Mouse (Mus musculus) c-Kit-positive CD71-negative TER-119-negative erythroid progenitor cells, embryonic 14.5 days (primary cell): ENCODE data around the gene Gatb.

Experiments
- DNase-seq: peaks from one replicate; pipeline ENCODE4 v3.0.0-alpha.2; 2013; ENCODE audit warnings: low read depth

Gatb gene

DNA sequence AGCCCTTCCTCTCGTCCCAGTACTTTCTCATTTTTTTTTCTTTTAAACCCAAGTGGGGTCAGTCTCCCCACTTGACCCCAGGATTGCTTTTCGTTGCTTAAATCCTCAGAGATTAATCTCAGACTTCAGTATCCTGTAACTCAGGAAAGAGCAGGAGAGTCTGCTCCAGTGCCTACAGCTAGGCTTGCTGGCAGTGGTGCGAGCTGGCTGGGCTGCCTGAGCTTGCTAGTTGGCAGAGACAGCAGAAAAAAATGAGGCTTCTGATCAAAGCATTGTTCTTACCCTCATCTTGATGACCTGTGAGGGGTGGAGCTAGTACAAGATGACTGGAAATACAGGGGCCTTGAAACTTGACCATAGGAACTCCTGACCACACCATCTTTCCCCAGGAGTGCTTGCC lies 20.5 kb downstream of the Gatb start:
- DNase-seq = no peak

DNA sequence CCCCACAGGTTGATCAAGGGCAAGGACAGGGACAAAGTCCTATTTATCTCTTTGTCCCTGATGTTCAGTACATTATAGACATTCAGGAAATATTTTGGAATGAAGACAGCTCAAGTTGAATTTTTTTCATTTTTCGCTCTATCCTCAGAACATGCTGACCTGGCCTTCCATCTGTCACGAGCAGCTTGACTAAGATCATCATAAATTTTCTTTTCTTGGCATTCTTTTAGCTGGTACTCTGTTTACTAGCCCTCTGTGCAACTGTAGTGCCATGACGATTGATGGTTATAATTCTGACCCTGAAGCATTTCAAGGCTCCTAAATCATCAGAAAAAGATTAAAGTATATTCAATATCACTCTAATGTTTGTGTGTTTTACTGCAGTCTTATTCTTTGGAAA lies 25.6 kb downstream of the Gatb start:
- no peak for DNase-seq

GRCm38 (mm10) chr3:85601841-85602305 lies 28.0 kb downstream of the Gatb start:
- no peak for DNase-seq

DNA sequence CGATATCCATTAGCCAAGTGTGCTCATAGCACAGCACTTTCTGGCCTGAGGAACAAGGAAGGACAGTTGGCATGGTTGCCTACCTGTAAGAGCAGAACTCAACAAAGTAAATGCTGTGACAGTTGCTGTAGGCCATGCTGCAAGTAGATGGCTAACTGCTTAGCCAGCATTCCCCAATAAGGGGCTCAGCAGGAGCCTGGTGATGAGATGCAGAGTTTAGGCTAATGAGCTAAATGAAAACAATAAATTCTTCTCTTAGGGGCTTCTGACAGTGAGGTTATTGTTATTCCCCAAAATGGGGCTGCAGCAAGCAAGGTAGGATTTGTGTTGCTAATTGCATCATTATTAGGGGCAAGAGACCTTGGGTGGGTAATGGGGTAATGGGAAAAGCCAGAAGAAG lies 29.9 kb downstream of the Gatb start:
- no peak for DNase-seq

DNA sequence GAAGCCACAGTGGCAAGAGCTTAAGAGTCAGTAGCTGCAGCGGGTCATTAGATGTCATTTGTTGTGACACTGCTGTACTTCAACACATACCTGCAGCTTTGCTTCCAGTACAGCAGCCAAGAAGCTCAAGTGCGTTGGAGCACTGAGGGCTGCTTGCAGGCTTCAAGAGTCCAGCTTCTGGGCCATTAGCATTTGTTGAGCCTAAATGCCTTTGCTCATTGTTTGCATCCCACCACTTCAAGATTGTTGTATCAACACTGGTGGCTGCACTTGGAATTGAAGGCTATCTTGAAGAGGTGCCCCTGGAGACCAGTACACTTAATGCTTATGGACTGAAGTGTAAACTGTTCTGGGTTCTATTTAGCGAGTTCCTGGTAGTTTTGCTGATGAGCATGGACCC lies 33.0 kb downstream of the Gatb start:
- no peak for DNase-seq

- no peak for DNase-seq
These were observed 33.8 kb downstream of the Gatb start for GRCm38 (mm10) chr3:85607753-85608152.

DNA sequence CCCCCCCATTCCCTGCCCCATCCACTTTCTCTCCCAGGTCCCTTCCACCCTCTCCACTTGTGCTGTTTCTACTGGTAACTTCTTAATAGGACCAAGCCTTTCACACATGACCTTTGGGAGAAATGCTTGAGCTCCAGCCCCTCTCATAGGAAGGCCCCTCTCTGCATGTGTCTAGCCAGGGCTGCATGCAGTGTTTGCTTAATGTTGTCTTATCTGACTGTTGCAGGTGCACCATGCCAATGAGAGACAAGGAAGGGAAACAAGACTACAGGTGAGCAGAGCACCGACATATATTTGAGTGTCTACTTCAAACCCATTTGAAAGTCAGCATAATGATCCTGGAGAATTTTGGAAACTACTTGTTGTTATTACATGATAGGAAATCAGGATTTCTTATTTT lies 42.5 kb downstream of the Gatb start:
- no peak for DNase-seq

DNA sequence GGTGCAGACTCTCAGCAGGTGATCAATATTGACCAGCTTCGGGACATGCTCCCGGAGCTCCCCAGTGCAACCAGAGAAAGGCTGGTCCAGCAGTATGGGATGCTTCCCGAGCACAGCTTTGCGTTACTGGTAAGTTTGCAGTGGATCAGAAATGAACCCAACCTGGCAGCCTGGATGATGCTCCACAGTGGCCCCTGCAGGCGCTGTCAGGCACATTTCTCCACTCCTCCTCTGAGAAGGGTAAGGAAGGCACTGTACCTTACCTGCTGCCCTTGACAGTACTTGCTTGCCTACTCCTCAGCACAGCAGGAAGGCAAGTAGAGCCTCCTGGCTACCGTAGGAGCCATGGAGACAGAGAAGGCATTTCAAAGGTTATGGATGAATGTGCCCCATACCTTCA lies 45.0 kb downstream of the Gatb start:
- DNase-seq = no peak

GRCm38 (mm10) chr3:85619345-85619744 lies 45.4 kb downstream of the Gatb start:
- DNase-seq = no peak

- no peak for DNase-seq
These were observed 45.8 kb downstream of the Gatb start for GRCm38 (mm10) chr3:85619751-85620150.

DNA sequence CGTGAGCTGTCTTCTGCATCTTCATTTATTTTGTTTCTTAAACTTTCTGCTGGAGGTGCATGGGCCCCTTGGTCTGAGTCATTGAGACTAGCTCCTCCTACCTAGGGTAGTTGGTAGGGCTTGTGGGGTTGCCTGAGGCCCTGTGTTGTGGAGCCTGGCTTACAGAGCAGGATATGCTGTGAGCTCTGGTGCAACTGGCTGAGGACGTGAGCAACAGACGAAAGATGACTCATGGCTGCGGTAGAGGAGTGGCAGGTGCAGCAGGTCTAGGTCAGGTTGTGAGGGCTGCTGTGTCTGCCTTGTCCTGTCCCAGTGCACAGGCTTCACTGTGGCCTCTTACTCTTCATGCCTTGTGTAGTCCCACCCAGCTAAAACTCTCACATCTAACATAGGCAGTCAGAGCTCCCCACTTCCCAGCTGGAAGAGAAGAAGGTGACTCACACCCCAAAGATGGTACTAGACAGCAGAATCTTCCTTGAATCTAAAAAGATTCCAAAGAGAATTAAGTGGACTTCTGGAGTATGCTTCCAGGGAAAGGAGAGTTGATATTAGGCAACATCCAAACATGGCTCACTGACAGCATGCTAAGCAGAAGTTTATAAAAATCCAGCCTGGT lies 56.1 kb downstream of the Gatb start:
- no peak for DNase-seq

GRCm38 (mm10) chr3:85633733-85634132 lies 59.8 kb downstream of the Gatb start:
- DNase-seq = no peak

- no peak for DNase-seq
These were observed 60.6 kb downstream of the Gatb start for GRCm38 (mm10) chr3:85634389-85635125.

DNA sequence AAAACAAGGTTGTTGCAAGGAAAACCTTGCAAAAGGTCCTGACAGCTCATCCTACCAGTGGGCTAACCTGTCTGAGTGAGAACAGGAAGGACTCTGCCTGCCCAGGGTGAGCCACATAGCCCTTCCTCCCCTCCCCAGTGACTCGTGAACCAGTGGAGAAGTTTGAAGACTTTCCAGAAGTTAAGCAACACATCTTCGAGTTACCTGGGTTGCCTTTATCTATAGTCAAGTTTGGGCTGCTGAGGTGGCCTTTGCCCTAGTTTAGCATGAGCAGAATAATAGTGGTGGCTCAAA lies 61.2 kb downstream of the Gatb start:
- DNase-seq = no peak

- no peak for DNase-seq
These were observed 61.7 kb downstream of the Gatb start for GRCm38 (mm10) chr3:85635591-85635990.

- no peak for DNase-seq
These were observed 63.0 kb downstream of the Gatb start for GRCm38 (mm10) chr3:85636716-85637447.

GRCm38 (mm10) chr3:85641751-85642150 lies 67.8 kb downstream of the Gatb start:
- no peak for DNase-seq

GRCm38 (mm10) chr3:85644814-85645213 lies 70.9 kb downstream of the Gatb start:
- DNase-seq = no peak

DNA sequence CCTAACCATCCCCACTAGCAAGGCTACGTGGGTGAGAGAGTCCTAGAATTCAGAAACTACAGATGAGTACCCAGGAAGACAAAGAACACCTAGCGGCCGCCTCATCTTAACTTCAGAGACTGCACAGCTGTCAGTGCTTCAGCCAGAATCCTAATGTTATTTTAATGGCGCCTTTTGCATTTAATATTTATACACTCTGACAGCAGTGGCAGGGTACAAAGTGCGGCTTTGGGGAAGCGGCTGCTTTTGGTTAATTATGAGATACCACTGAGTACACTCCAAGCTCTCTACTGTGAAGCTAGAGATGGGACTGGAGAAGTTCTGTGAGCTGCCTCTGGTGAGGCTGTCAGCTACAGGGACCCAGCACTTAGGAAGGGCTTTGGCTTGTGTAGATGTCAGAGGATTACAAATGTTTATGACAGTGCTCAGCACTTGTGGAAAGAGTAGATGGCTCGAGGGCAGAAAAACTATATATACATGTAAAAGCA lies 71.6 kb downstream of the Gatb start:
- DNase-seq = no peak

GRCm38 (mm10) chr3:85649176-85649575 lies 75.3 kb downstream of the Gatb start:
- DNase-seq = no peak

DNA sequence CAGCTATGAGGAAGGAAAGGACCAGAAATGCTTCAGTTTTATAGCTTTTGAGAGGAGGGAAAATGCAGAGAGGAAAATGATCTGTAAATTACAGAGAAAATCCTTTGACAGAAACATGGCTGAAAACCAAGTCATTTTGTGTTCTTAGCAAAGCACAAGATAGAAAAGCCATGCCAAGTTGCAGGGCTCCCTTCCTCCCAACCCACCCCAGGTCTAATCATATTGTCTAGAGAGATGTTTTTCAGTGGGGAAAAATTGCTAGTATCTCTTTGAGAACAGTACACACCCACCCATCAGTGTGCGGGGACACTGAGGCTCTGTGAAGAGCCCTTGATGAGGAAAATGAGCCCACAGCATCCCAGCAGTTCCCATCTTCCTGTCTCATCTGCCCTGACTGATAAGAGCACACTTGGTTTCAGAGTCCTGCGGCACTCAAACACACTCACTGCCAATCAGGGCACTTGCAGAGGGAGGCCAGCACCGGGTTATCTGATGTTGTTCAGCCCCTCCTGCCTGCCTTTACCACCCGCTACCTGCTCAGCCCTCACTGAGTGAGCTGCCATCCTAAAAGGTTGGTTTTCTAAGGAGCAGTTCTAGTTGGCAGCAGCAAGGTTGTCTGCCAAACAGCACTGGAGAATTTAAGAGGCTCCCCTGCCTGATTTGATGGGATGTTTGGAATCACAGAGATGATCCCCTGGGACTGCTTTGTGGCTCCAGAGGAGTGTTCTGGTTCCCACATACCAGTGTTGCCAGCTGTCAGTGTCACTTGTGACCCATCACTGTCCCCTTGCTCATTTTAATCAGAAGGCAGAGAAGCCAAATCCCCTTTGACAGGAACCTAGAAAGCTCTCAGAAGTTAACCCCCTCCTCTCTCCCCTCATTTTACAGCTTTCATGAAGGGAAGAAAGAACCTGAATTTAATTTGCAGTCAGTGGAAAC lies 79.1 kb downstream of the Gatb start:
- no peak for DNase-seq

GRCm38 (mm10) chr3:85655538-85655937 lies 81.6 kb downstream of the Gatb start:
- DNase-seq = no peak
